Mouse (Mus musculus) CH12.LX (cell line): ENCODE data around the gene Hist2h4.

ENCODE experiments used
- CTCF ChIP-seq, 2 experiments: IDR thresholded peaks in 1 of 2; conservative IDR thresholded peaks in 1 of 2; 2 replicates each; pipeline ENCODE4 v1.5.1; 2011 to 2012; ENCODE audit warnings: low read depth in 2 of 2, low read length in 2 of 2, improper control_type of control experiment in 1 of 2, inconsistent platforms in 1 of 2, mild to moderate bottlenecking in 1 of 2, moderate library complexity in 1 of 2
- E2F4 ChIP-seq: IDR thresholded peaks from 2 replicates; pipeline ENCODE4 v1.6.1; 2011; ENCODE audit warnings: low read depth, low read length, improper control_type of control experiment; ENCODE audit not compliant: insufficient replicate concordance
- ELF1 ChIP-seq: IDR thresholded peaks from 2 replicates; pipeline ENCODE4 v1.6.1; 2014; ENCODE audit warnings: low read depth, mild to moderate bottlenecking, inconsistent platforms, low read length, improper control_type of control experiment
- EP300 ChIP-seq: IDR thresholded peaks from 2 replicates; pipeline ENCODE4 v1.6.1; 2011; ENCODE audit warnings: low read length, improper control_type of control experiment
- HCFC1 ChIP-seq: IDR thresholded peaks from 2 replicates; pipeline ENCODE4 v1.6.1; 2012; ENCODE audit warnings: low read depth, mild to moderate bottlenecking, inconsistent platforms, low read length, improper control_type of control experiment
- JUN ChIP-seq: IDR thresholded peaks from 2 replicates; pipeline ENCODE4 v1.6.1; 2011; ENCODE audit warnings: low read depth, mild to moderate bottlenecking, low read length, improper control_type of control experiment, moderate library complexity; ENCODE audit not compliant: insufficient read depth
- KAT2A ChIP-seq: IDR thresholded peaks from 2 replicates; pipeline ENCODE4 v1.6.1; 2012; ENCODE audit warnings: low read length, improper control_type of control experiment, inconsistent platforms; ENCODE audit not compliant: insufficient replicate concordance
- MAFK ChIP-seq: IDR thresholded peaks from 2 replicates; pipeline ENCODE4 v1.6.1; 2011; ENCODE audit warnings: low read length, improper control_type of control experiment; ENCODE audit not compliant: insufficient replicate concordance
- MEF2A ChIP-seq: IDR thresholded peaks from 2 replicates; pipeline ENCODE4 v1.6.1; 2014; ENCODE audit warnings: low read depth, mild to moderate bottlenecking, inconsistent platforms, low read length, improper control_type of control experiment, borderline replicate concordance
- NRF1 ChIP-seq: IDR thresholded peaks from 2 replicates; pipeline ENCODE4 v1.6.1; 2014; ENCODE audit warnings: low read depth, mild to moderate bottlenecking, inconsistent platforms, low read length, improper control_type of control experiment, moderate library complexity
- POLR2A ChIP-seq: IDR thresholded peaks from 2 replicates; pipeline ENCODE4 v1.6.1; 2011; ENCODE audit warnings: low read depth, mild to moderate bottlenecking, improper control_type of control experiment, low read length
- SMC3 ChIP-seq: IDR thresholded peaks from 2 replicates; pipeline ENCODE4 v1.6.1; 2011; ENCODE audit warnings: low read depth, low read length, improper control_type of control experiment
- UBTF ChIP-seq: IDR thresholded peaks from 2 replicates; pipeline ENCODE4 v1.6.1; 2012; ENCODE audit warnings: low read depth, mild to moderate bottlenecking, inconsistent platforms, low read length, improper control_type of control experiment, moderate library complexity
- ZNF384 ChIP-seq: IDR thresholded peaks from 2 replicates; pipeline ENCODE4 v1.6.1; 2012; ENCODE audit warnings: low read depth, low read length, improper control_type of control experiment, inconsistent platforms

GRCm38 (mm10) chr3:96251787-96252186 lies 11.3 kb downstream of the Hist2h4 start:
- TF ChIP-seq NRF1 (no peak), CTCF (conservative IDR thresholded peaks at IDR 0.05 in 1 of 2, IDR thresholded peaks at IDR 0.05 in 1 of 2; ENCODE audit: low read depth in 2 of 2, low read length in 2 of 2) (no peak), UBTF (no peak), HCFC1 (no peak), POLR2A (no peak), EP300 (no peak), SMC3 (no peak), MEF2A (no peak), JUN (no peak), E2F4 (no peak), ZNF384 (no peak), ELF1 (no peak), MAFK (no peak), KAT2A (no peak)
